In genomic region chr4:120730574-120730973, GRCm38 (mm10) we compare ENCODE assay signal across 8 mouse cellular contexts. TPM values are rescaled to one million over a fixed set of nuclear protein-coding genes. Genes with fewer than 3 reads are reported as not detected.
DNase-seq lines count a peak whose midpoint lies in the region; ATAC-seq lines count a peak whose summit lies in the region.

No protein-coding gene starts in this region.

- peaks cover 7% of the 10 kb centered on the region; the same call in 1 of the 2 replicates for H3K27me3 ChIP-seq in lung, embryonic 15.5 days
- H3K27me3 ChIP-seq in forebrain, embryonic 12.5 days = peaks cover 54% of the 10 kb centered on the region
- peaks cover 18% of the 10 kb centered on the region for H3K27me3 ChIP-seq in limb, embryonic 13.5 days
- peaks cover 27% of the 10 kb centered on the region for H3K27me3 ChIP-seq in neural tube, embryonic 15.5 days (replicated peaks)

- H3K36me3 ChIP-seq in lung, embryonic 15.5 days = no peaks in the 10 kb centered on the region
- no peaks in the 10 kb centered on the region for H3K36me3 ChIP-seq in forebrain, embryonic 12.5 days (replicated peaks)
- no peaks in the 10 kb centered on the region for H3K36me3 ChIP-seq in limb, embryonic 13.5 days
- no peaks in the 10 kb centered on the region for H3K36me3 ChIP-seq in neural tube, embryonic 15.5 days

- ATAC-seq in lung, embryonic 15.5 days (ENCODE audit: borderline replicate concordance, extremely low read depth, low FRiP score, low TSS enrichment) = no peak
- no peak for ATAC-seq in forebrain, embryonic 12.5 days (ENCODE audit: low FRiP score)
- ATAC-seq in limb, embryonic 13.5 days (ENCODE audit: low FRiP score, low read depth) = peak; percentile 26; the same call in 1 of the 2 replicates
- ATAC-seq in neural tube, embryonic 15.5 days (ENCODE audit: low FRiP score) = no peak

- H3K9me3 ChIP-seq in lung, embryonic 15.5 days = no peaks in the 10 kb centered on the region
- H3K9me3 ChIP-seq in forebrain, embryonic 12.5 days = no peaks in the 10 kb centered on the region
- no peaks in the 10 kb centered on the region for H3K9me3 ChIP-seq in limb, embryonic 13.5 days
- H3K9me3 ChIP-seq in neural tube, embryonic 15.5 days (replicated peaks) = no peaks in the 10 kb centered on the region

- no peak for DNase-seq in lung, postnatal 10 days
- DNase-seq in cerebellum, postnatal 4 days (ENCODE audit: low spot score in 2 of 2) = no peak
- DNase-seq in cerebellum, postnatal 25 days = no peak
- DNase-seq in kidney, postnatal 4 days = no peak

- H3K9ac ChIP-seq in lung, embryonic 15.5 days = no peak overlapping the region
- H3K9ac ChIP-seq in forebrain, embryonic 12.5 days = no peak overlapping the region
- peak overlapping the region; percentile 66; the same call in 1 of the 2 replicates for H3K9ac ChIP-seq in limb, embryonic 13.5 days
- peak overlapping the region; percentile 57; the same call in 1 of the 2 replicates for H3K9ac ChIP-seq in neural tube, embryonic 15.5 days (replicated peaks)

- H3K4me1 ChIP-seq in lung, embryonic 15.5 days = peaks cover 34% of the 10 kb centered on the region
- peaks cover 24% of the 10 kb centered on the region for H3K4me1 ChIP-seq in forebrain, embryonic 12.5 days
- peaks cover 20% of the 10 kb centered on the region for H3K4me1 ChIP-seq in limb, embryonic 13.5 days
- H3K4me1 ChIP-seq in neural tube, embryonic 15.5 days = peaks cover 24% of the 10 kb centered on the region

- H3K4me2 ChIP-seq in lung, embryonic 15.5 days = peak overlapping the region; percentile 91
- peak overlapping the region; percentile 89 for H3K4me2 ChIP-seq in forebrain, embryonic 12.5 days
- peak overlapping the region; percentile 91 for H3K4me2 ChIP-seq in limb, embryonic 13.5 days (replicated peaks)
- H3K4me2 ChIP-seq in neural tube, embryonic 15.5 days = peak overlapping the region; percentile 97

- 28% methylated on average over 6 of the region's 6 CpGs for WGBS in lung, embryonic 15.5 days
- 31% methylated on average over 6 of the region's 6 CpGs for WGBS in forebrain, embryonic 12.5 days
- 27% methylated on average over 6 of the region's 6 CpGs for WGBS in limb, embryonic 13.5 days
- 28% methylated on average over 6 of the region's 6 CpGs for WGBS in neural tube, embryonic 15.5 days

- peak overlapping the region; percentile 45 for H3K4me3 ChIP-seq in lung, embryonic 15.5 days
- H3K4me3 ChIP-seq in forebrain, embryonic 12.5 days (replicated peaks) = peak overlapping the region; percentile 51
- H3K4me3 ChIP-seq in limb, embryonic 13.5 days = peak overlapping the region; percentile 54
- peak overlapping the region; percentile 51 for H3K4me3 ChIP-seq in neural tube, embryonic 15.5 days (replicated peaks)

- no peak overlapping the region for H3K27ac ChIP-seq in lung, embryonic 15.5 days
- H3K27ac ChIP-seq in forebrain, embryonic 12.5 days = no peak overlapping the region
- H3K27ac ChIP-seq in limb, embryonic 13.5 days = no peak overlapping the region
- H3K27ac ChIP-seq in neural tube, embryonic 15.5 days (replicated peaks) = no peak overlapping the region

RNA-seq across cellular contexts. Expression of gene Kcnq4, which starts 17.8 kb away (rescaled TPM):
- 4.4 and 4.9 TPM in 2 replicates for polyA plus RNA-seq in lung, embryonic 15.5 days (2015; fragmentation: Nextera tagmentation; extraction: Ambion mirVana)
- 3.1 and 3.5 TPM in 2 replicates for polyA plus RNA-seq in forebrain, embryonic 12.5 days (2016; fragmentation: Nextera tagmentation; extraction: Ambion mirVana)
- 6.0 and 6.2 TPM in 2 replicates for polyA plus RNA-seq in limb, embryonic 13.5 days (2015; fragmentation: Nextera tagmentation; extraction: Ambion mirVana)
- 5.8 and 6.7 TPM in 2 replicates for polyA plus RNA-seq in neural tube, embryonic 15.5 days (2015; fragmentation: Nextera tagmentation; extraction: Ambion mirVana)

Comparison
In these comparisons a context has a peak if more than half of its experiments do, and no peak if none do; other contexts are left out.
1. H3K9ac ChIP-seq: peak in limb, embryonic 13.5 days (single experiment) and neural tube, embryonic 15.5 days (single experiment); none in lung, embryonic 15.5 days (single experiment) and forebrain, embryonic 12.5 days (single experiment).
2. Peak in every context shown above with its lines, with median percentiles within 50 percentile points of each other: H3K4me2 ChIP-seq and H3K4me3 ChIP-seq.